Mouse (Mus musculus) megakaryocyte, embryonic 14.5 days (primary cell): Measurements from ENCODE around the gene Nt5c3b. TPM values are rescaled to one million over a fixed set of nuclear protein-coding genes. Genes with fewer than 3 reads are reported as not detected.

Experiments used
- H3K27me3 ChIP-seq: replicated peaks from 2 replicates; pipeline ENCODE3; 2012; ENCODE audit warnings: inconsistent platforms
- H3K36me3 ChIP-seq: replicated peaks from 2 replicates; pipeline ENCODE3; 2012; ENCODE audit warnings: low read length, inconsistent platforms, mixed read lengths
- H3K4me1 ChIP-seq: 2 replicates; pipeline ENCODE4 v1.6.1; 2012; ENCODE audit warnings: inconsistent platforms
- H3K4me3 ChIP-seq: replicated peaks from 2 replicates; pipeline ENCODE3; 2012; ENCODE audit warnings: moderate library complexity, mild to moderate bottlenecking, inconsistent platforms
- H3K9me3 ChIP-seq: 2 replicates; pipeline ENCODE4 v1.6.1; 2012; ENCODE audit warnings: inconsistent platforms
- FLI1 ChIP-seq: IDR thresholded peaks from 2 replicates; pipeline ENCODE4 v1.6.1; 2012; ENCODE audit warnings: low read length, inconsistent platforms, mixed read lengths
- GATA1 ChIP-seq: IDR thresholded peaks from 3 replicates; pipeline ENCODE4 v1.6.1; 2012; ENCODE audit warnings: mixed read lengths, low read length, inconsistent platforms, borderline replicate concordance
- polyA plus RNA-seq: library from polyadenylated mRNA; stranded (reverse); fragments of >175 nt; gene quantifications from 2 replicates; pipeline ENCODE4 v1.2.3, GENCODE M21; 2012; ENCODE audit warnings: low replicate concordance; ENCODE audit not compliant: insufficient read depth

The Nt5c3b gene
- polyA plus RNA-seq, 1 experiment: 48.3 TPM

- Histone ChIP-seq H3K36me3 (peaks cover 33% of the 10 kb centered on the region), H3K4me1 (peaks cover 23% of the 10 kb centered on the region)
Measured at GRCm38 (mm10) chr11:100430052-100430451, 11.6 kb downstream of the Nt5c3b start.

GRCm38 (mm10) chr11:100428612-100429199, 12.9 kb downstream of the Nt5c3b start:
- no peaks in the 10 kb centered on the region for H3K9me3 ChIP-seq
- no peak overlapping the region for H3K4me3 ChIP-seq
- TF ChIP-seq GATA1 (no peak), FLI1 (no peak)
- H3K36me3 ChIP-seq: peaks cover 29% of the 10 kb centered on the region
- H3K27me3 ChIP-seq: peaks cover 8% of the 10 kb centered on the region
- H3K4me1 ChIP-seq: peaks cover 23% of the 10 kb centered on the region

More at GRCm38 (mm10) chr11:100430052-100430451, 11.6 kb downstream of the Nt5c3b start:
- Histone ChIP-seq H3K4me3 (no peak overlapping the region), H3K27me3 (no peaks in the 10 kb centered on the region), H3K9me3 (no peaks in the 10 kb centered on the region)
- TF ChIP-seq GATA1 (no peak), FLI1 (no peak)

DNA sequence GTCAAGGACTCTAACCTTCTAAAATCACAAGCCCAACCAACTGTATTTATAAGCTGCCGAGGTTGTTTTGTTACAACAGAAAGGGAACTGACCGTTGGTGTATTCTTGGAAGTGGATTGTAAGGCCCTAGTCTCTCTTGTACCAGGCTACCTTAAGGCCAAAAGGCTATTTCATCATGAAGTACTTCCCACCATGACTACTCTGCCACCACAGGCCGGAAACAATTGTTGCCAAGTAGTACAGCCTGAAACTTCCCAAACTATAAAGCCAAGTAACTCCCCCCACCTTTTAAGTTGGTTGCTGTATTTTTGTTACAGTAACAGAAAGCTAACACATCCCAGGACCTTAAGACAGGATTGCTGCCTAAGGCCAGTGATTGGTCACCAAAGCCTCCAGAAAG, 14.8 kb downstream of the Nt5c3b start:
- Histone ChIP-seq H3K4me1 (peaks cover 18% of the 10 kb centered on the region), H3K27me3 (peaks cover 27% of the 10 kb centered on the region)
- TF ChIP-seq FLI1 (no peak), GATA1 (no peak)

GRCm38 (mm10) chr11:100425851-100426250, 15.8 kb downstream of the Nt5c3b start:
- H3K9me3 ChIP-seq: no peaks in the 10 kb centered on the region
- H3K4me1 ChIP-seq: peaks cover 15% of the 10 kb centered on the region

More for the DNA sequence above, 14.8 kb downstream of the Nt5c3b start:
- Histone ChIP-seq H3K4me3 (no peak overlapping the region), H3K36me3 (peaks cover 20% of the 10 kb centered on the region), H3K9me3 (no peaks in the 10 kb centered on the region)

GRCm38 (mm10) chr11:100423836-100424235, 17.8 kb downstream of the Nt5c3b start:
- TF ChIP-seq FLI1 (no peak), GATA1 (no peak)
- Histone ChIP-seq H3K36me3 (no peaks in the 10 kb centered on the region), H3K9me3 (no peaks in the 10 kb centered on the region), H3K27me3 (peaks cover 48% of the 10 kb centered on the region), H3K4me1 (peaks cover 20% of the 10 kb centered on the region), H3K4me3 (no peak overlapping the region)

More at GRCm38 (mm10) chr11:100425851-100426250, 15.8 kb downstream of the Nt5c3b start:
- Histone ChIP-seq H3K36me3 (peaks cover 16% of the 10 kb centered on the region), H3K4me3 (no peak overlapping the region), H3K27me3 (peaks cover 36% of the 10 kb centered on the region)
- TF ChIP-seq GATA1 (peak; percentile 87), FLI1 (no peak)

DNA sequence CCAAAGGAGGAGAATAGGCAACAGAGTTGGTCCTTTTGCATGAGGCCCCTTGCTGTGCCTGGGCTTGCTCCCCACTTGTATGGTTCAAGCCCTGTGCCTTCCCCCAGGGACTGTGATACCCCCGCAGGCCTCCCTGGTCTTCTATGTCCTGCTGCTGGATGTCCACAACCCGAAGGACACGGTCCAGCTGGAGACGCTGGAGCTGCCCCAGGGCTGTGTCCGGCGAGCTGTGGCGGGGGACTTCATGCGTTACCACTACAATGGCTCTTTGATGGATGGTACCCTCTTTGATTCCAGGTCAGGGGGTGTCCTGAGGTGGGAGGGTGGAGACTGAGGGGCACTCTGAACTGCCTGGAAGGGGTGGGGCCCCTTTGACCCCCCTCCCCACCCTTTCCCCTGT, 20.1 kb downstream of the Nt5c3b start:
- no peaks in the 10 kb centered on the region for H3K9me3 ChIP-seq
- H3K4me3 ChIP-seq: no peak overlapping the region
- H3K36me3 ChIP-seq: no peaks in the 10 kb centered on the region
- no peak for TF ChIP-seq FLI1
- no peak for TF ChIP-seq GATA1
- H3K4me1 ChIP-seq: peaks cover 16% of the 10 kb centered on the region
- peaks cover 60% of the 10 kb centered on the region for H3K27me3 ChIP-seq

GRCm38 (mm10) chr11:100414914-100415822, 26.4 kb downstream of the Nt5c3b start, which contains the start of gene Fkbp10:
Gene Fkbp10 (plus strand): TSS chr11:100415697.
- peaks cover 17% of the 10 kb centered on the region for H3K4me1 ChIP-seq
- H3K9me3 ChIP-seq: no peaks in the 10 kb centered on the region
- no peak for TF ChIP-seq FLI1
- TF ChIP-seq GATA1: no peak
- H3K4me3 ChIP-seq: peak within 1 kb of the TSS; percentile 90
- H3K27me3 ChIP-seq: peaks cover 76% of the 10 kb centered on the region
- no peaks in the 10 kb centered on the region for H3K36me3 ChIP-seq

DNA sequence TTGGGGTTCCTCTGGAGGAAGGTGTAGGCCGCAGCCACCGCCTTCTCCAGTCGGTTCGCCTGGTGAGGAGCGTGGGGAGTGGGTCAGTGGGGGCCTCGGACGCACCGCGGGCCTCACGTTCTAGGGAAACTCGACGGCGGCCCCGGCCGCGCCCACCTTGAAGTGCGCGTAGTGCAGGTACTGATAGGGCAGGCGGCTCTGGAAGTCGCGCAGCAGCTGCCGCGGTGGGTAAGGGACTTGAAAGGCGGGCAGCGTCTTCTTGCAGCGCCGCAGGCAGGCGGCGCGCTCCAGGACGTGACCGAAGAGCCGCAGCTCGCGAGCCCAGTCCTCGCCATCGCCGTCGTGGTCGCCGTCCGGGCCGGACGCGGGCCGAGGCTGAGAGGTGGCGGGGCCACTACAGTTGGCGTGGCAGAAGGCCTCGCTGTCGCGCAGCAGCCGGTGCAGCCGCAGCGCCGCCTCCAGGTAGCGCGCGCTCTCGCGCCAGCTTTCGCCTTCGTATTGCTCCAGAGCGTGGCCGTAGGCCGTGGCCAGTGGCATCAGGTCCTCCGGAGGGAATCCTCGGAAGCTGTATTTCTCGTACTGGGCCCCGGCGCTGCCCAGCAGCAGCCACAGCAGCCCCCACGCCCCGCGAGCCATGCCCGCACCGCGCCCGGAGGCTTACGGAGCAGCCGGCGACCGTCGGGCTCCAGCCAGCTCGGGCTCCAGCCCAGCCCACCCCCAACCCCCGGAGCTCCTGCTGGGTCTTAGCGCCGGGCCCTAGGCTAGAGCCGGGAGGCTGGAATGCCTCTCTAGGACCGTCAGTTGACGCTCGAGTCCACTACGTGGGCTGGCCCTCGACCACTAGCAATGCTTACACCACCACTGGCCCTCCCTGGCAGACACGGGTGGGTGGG, 27.3 kb downstream of the Nt5c3b start, which contains the start of gene P3h4:
P3h4 (minus strand) TSS at position 816 of the 893 bp plus-strand sequence.
- peak within 1 kb of the TSS; percentile 90 for H3K4me3 ChIP-seq
- H3K4me1 ChIP-seq: peaks cover 15% of the 10 kb centered on the region
- H3K27me3 ChIP-seq: peaks cover 82% of the 10 kb centered on the region
- H3K9me3 ChIP-seq: no peaks in the 10 kb centered on the region
- TF ChIP-seq FLI1 (no peak), GATA1 (no peak)
- no peaks in the 10 kb centered on the region for H3K36me3 ChIP-seq

DNA sequence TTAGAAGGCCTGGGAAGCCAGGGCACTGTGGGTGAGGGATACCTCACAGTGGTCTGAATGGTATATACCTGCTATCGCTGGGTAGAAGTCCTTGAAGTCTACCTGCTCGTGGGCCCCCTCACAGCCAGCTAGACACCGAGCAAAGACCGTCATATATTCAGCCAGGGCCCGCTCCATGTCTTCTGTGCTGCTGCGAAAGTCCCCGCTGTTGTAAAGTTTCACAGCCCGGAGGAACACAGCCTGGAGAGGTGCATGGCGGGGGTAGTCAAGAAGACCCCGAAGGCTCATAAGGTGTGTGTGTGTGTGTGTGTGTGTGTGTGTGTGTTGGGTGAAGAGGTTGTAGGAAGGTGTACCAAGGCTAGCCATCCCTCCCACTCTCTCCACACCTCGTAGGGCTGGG, 28.1 kb downstream of the Nt5c3b start:
- Histone ChIP-seq H3K4me3 (peak overlapping the region; percentile 90), H3K27me3 (peaks cover 85% of the 10 kb centered on the region), H3K36me3 (no peaks in the 10 kb centered on the region), H3K4me1 (peaks cover 15% of the 10 kb centered on the region), H3K9me3 (no peaks in the 10 kb centered on the region)
- TF ChIP-seq FLI1 (no peak), GATA1 (no peak)
